Mouse (Mus musculus) midbrain, embryonic 14.5 days (tissue): ENCODE results near the gene Tiparp. TPM values are rescaled to one million over a fixed set of nuclear protein-coding genes. Genes with fewer than 3 reads are reported as not detected.

Source experiments
- ATAC-seq: fragments of 200-750 bp; cut with Nextera tagmentation; 2 replicates; pipeline ENCODE4 v1.8.0; 2017; ENCODE audit warnings: moderate number of reproducible peaks, moderate library complexity; ENCODE audit not compliant: low FRiP score, low TSS enrichment
- DNase-seq: peaks from one replicate; pipeline ENCODE4 v3.0.0-alpha.2; 2015
- H3K27ac ChIP-seq: fragments of 300-500 bp; sonication (generic); replicated peaks from 2 replicates; pipeline ENCODE4 v1.5.1; 2014; ENCODE audit warnings: mild to moderate bottlenecking, low read depth, low read length, moderate library complexity
- H3K27me3 ChIP-seq: fragments of 300-500 bp; sonication (generic); 2 replicates; pipeline ENCODE4 v1.6.1; 2014; ENCODE audit warnings: low read length, control low read depth, mixed read lengths; ENCODE audit not compliant: control insufficient read depth, insufficient read depth
- H3K36me3 ChIP-seq: fragments of 300-500 bp; sonication (generic); 2 replicates; pipeline ENCODE4 v1.6.1; 2014; ENCODE audit warnings: low read length, control low read depth; ENCODE audit not compliant: control insufficient read depth, insufficient read depth
- H3K4me1 ChIP-seq: fragments of 300-500 bp; sonication (generic); 2 replicates; pipeline ENCODE4 v1.6.1; 2014; ENCODE audit warnings: mild to moderate bottlenecking, antibody characterized with exemption, low read length, control low read depth; ENCODE audit not compliant: control insufficient read depth, insufficient read depth
- H3K4me2 ChIP-seq: fragments of 300-500 bp; sonication (generic); 2 replicates; pipeline ENCODE4 v1.6.1; 2014; ENCODE audit warnings: mild to moderate bottlenecking, low read length, moderate library complexity
- H3K4me3 ChIP-seq: fragments of 300-500 bp; sonication (generic); replicated peaks from 2 replicates; pipeline ENCODE4 v1.5.1; 2014; ENCODE audit warnings: low read depth, low read length
- H3K9ac ChIP-seq: fragments of 300-500 bp; sonication (generic); replicated peaks from 2 replicates; pipeline ENCODE4 v1.6.1; 2014; ENCODE audit warnings: mild to moderate bottlenecking, low read length, moderate library complexity
- H3K9me3 ChIP-seq: fragments of 300-500 bp; sonication (generic); 2 replicates; pipeline ENCODE4 v1.6.1; 2016; ENCODE audit warnings: low read length, control low read depth, mixed read lengths; ENCODE audit not compliant: control insufficient read depth
- WGBS: fragments of 180-500 bp; shearing (Covaris S2); extraction: QIAGEN DNeasy Blood & Tissue Kit; methylation state at CpG from one replicate; pipeline ENCODE4 v1.1.7; 2014; 5-methylcytosine and 5-hydroxymethylcytosine counted together
- polyA plus RNA-seq: library from polyadenylated mRNA; unstranded; fragments of >200 nt; fragmentation: Nextera tagmentation; extraction: Ambion mirVana; gene quantifications from 2 replicates; pipeline ENCODE4 v1.2.1, GENCODE M21; 2014

Tiparp gene
- polyA plus RNA-seq = 23.2 and 31.8 TPM in 2 replicates

GRCm38 (mm10) chr3:65527691-65528601 is at the start of gene Tiparp:
Gene Tiparp (plus strand): TSS chr3:65528410.
- ATAC-seq (peak; percentile 94), DNase-seq (peak; percentile 97)
- WGBS = under 1% methylated on average over 103 of the region's 109 CpGs
- peaks cover 3% of the 10 kb centered on the region; the same call in 1 of the 2 replicates for H3K4me1 ChIP-seq
- H3K9ac ChIP-seq = peak within 1 kb of the TSS; percentile 90
- H3K4me2 ChIP-seq = peak within 1 kb of the TSS; percentile 80
- H3K36me3 ChIP-seq = 0 out of 2 replicates have a peak, but pooled peaks cover 4% of the 10 kb centered on the region
- no peaks in the 10 kb centered on the region for H3K27me3 ChIP-seq
- H3K9me3 ChIP-seq = no peaks in the 10 kb centered on the region
- H3K4me3 ChIP-seq = peak within 1 kb of the TSS; percentile 90
- peak within 1 kb of the TSS; percentile 99 for H3K27ac ChIP-seq

DNA sequence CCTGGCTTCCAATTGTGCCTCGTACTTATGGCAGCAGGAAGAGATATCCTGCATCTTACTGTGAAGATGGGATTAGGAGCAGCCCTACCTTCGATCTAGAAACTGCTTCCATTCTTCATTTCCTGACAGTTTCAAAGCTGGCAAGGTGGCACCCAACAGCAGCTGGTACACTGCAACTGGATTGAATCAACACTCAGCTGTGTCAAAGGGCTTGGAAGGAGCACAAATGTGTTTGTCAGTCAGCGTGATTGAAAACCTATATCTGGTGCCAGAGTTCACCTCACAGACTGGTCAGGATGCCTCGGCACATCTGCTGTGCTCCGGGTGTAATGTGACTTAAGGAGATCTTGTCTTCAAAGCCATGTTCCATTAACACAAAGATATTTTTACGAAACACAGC is 47.5 kb upstream of the Tiparp start:
- WGBS = 90% methylated on average over 6 of the region's 6 CpGs
- Histone ChIP-seq H3K9me3 (no peaks in the 10 kb centered on the region), H3K27me3 (no peaks in the 10 kb centered on the region), H3K4me1 (no peaks in the 10 kb centered on the region), H3K36me3 (no peaks in the 10 kb centered on the region), H3K4me2 (no peak overlapping the region), H3K4me3 (no peak overlapping the region), H3K9ac (no peak overlapping the region), H3K27ac (no peak overlapping the region)
- DNase-seq = no peak
- no peak for ATAC-seq

- no peaks in the 10 kb centered on the region for H3K4me1 ChIP-seq
- H3K36me3 ChIP-seq = no peaks in the 10 kb centered on the region
- H3K9ac ChIP-seq = no peak overlapping the region
- ATAC-seq (no peak), DNase-seq (no peak)
- no peak overlapping the region for H3K27ac ChIP-seq
- no peaks in the 10 kb centered on the region for H3K27me3 ChIP-seq
- 56% methylated on average over 1 of the region's 1 CpGs for WGBS
- H3K4me2 ChIP-seq = no peak overlapping the region
- no peak overlapping the region for H3K4me3 ChIP-seq
- no peaks in the 10 kb centered on the region for H3K9me3 ChIP-seq
These were observed 45.9 kb upstream of the Tiparp start for GRCm38 (mm10) chr3:65482266-65482665.

DNA sequence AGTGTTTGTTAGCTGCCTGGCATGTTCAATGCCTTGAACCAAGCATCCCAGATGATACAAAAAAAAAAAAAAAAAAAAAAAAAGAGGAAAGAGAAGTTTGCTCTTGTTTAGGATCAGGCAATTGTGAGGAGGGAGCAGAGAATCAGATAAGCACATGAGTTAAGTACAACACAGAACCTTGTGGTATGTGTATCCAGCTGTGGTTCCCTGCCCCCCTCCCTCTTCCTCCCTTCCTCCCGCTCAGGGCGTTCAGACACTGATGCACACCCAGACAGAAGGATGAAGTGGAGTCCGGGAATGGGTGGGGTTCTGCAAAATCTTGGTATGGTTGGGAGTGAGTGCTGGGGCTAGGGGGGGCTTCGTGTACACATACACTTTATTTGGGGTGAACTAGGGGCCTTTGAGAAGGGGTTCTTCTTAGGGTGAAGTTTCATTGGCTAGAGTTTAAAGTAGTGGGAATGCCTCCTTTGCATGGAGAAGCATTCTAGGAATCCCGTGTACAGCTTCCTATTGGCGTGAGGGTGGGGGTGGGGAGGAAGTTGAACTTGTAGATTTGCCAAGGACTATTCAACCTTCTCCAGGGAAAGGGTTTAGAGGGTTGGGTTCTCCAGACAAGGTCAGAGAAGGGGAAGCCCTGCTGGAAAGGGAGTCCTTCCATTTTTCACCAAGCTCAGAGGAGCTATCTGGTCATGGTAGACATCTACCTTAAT is 45.4 kb upstream of the Tiparp start:
- no peak for ATAC-seq
- WGBS = 76% methylated on average over 6 of the region's 6 CpGs

GRCm38 (mm10) chr3:65484161-65484733 is 44.0 kb upstream of the Tiparp start:
- H3K9ac ChIP-seq = no peak overlapping the region
- H3K4me1 ChIP-seq = no peaks in the 10 kb centered on the region
- no peak overlapping the region for H3K4me3 ChIP-seq
- H3K9me3 ChIP-seq = no peaks in the 10 kb centered on the region
- ATAC-seq (no peak), DNase-seq (no peak)
- no peaks in the 10 kb centered on the region for H3K36me3 ChIP-seq
- H3K27me3 ChIP-seq = no peaks in the 10 kb centered on the region
- no peak overlapping the region for H3K4me2 ChIP-seq
- 68% methylated on average over 7 of the region's 7 CpGs for WGBS
- no peak overlapping the region for H3K27ac ChIP-seq

More for the DNA sequence above, 45.4 kb upstream of the Tiparp start:
- no peak overlapping the region for H3K27ac ChIP-seq
- no peak for DNase-seq
- H3K36me3 ChIP-seq = no peaks in the 10 kb centered on the region
- H3K27me3 ChIP-seq = no peaks in the 10 kb centered on the region
- H3K4me1 ChIP-seq = no peaks in the 10 kb centered on the region
- H3K9me3 ChIP-seq = no peaks in the 10 kb centered on the region
- H3K4me3 ChIP-seq = no peak overlapping the region
- H3K9ac ChIP-seq = no peak overlapping the region
- H3K4me2 ChIP-seq = no peak overlapping the region

- H3K9ac ChIP-seq = no peak overlapping the region
- WGBS = 88% methylated on average over 2 of the region's 2 CpGs
- ATAC-seq (no peak), DNase-seq (no peak)
- no peaks in the 10 kb centered on the region for H3K9me3 ChIP-seq
- H3K4me2 ChIP-seq = no peak overlapping the region
- no peaks in the 10 kb centered on the region for H3K4me1 ChIP-seq
- no peaks in the 10 kb centered on the region for H3K36me3 ChIP-seq
- H3K4me3 ChIP-seq = no peak overlapping the region
- no peak overlapping the region for H3K27ac ChIP-seq
- H3K27me3 ChIP-seq = no peaks in the 10 kb centered on the region
These were observed 40.7 kb upstream of the Tiparp start for GRCm38 (mm10) chr3:65487419-65488088.

DNA sequence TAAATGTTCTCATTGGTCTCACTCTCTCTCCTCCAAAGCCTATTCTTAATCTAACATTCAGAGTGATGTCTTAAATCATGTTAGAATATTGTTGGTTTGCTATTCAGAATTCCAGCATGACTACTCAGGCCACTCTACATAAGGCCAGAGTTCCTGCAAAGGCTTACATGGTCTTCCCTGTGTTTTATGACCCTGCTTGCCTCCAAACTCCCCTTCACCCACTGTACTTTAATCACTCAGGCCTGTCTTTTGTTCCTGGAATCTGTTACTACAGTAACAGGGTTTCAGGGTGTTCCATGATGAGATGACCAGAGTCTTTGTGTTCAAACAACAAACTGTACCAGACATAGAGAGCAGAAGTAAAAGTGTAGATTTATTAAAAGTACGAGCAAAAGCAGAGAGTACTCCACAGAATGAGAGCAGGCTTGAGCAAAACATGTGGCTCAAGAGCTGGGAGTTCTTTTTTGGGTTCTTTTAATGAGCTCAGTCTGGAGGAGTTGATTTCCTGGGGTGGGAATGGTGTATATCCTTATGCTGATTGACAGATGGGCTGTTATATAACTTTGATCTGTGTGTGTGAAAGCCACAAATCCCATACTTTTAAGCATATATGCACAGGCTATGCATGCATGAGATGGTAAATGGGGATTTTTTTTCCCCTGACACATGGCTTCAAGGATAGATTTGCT is 39.5 kb upstream of the Tiparp start:
- no peaks in the 10 kb centered on the region for H3K9me3 ChIP-seq
- H3K4me1 ChIP-seq = no peaks in the 10 kb centered on the region
- H3K27ac ChIP-seq = no peak overlapping the region
- 78% methylated on average over 1 of the region's 1 CpGs for WGBS
- H3K9ac ChIP-seq = no peak overlapping the region
- no peaks in the 10 kb centered on the region for H3K36me3 ChIP-seq
- ATAC-seq (no peak), DNase-seq (no peak)
- no peak overlapping the region for H3K4me3 ChIP-seq
- no peak overlapping the region for H3K4me2 ChIP-seq
- H3K27me3 ChIP-seq = no peaks in the 10 kb centered on the region

DNA sequence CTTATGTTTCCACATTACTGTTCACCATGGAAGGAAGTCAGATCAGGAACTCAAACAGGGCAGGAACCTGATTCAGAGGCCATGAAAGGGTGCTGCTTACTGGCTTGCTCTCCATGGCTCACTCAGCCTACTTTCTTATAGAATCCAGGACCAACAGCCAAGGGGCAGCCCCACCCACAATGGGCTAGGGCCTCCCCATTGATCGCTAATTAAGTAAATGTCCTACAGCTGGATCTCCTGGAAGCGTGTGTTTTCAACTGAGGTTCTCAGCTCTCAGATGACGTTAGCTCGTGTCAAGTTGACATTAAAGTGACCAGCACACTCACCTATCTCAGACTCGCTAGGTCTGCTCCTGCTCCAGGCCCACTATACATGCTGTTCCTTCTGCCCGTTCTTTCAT is 38.6 kb upstream of the Tiparp start:
- 91% methylated on average over 6 of the region's 6 CpGs for WGBS

More for the DNA sequence above, 38.6 kb upstream of the Tiparp start:
- Histone ChIP-seq H3K4me2 (no peak overlapping the region), H3K9ac (no peak overlapping the region), H3K27me3 (no peaks in the 10 kb centered on the region), H3K36me3 (no peaks in the 10 kb centered on the region), H3K4me1 (no peaks in the 10 kb centered on the region), H3K9me3 (no peaks in the 10 kb centered on the region), H3K27ac (no peak overlapping the region), H3K4me3 (no peak overlapping the region)
- ATAC-seq = no peak
- DNase-seq = no peak
